Mouse (Mus musculus) testis, adult 10 weeks (tissue): Measurements from ENCODE around the gene Defb46. TPM values are rescaled to one million over a fixed set of nuclear protein-coding genes. Genes with fewer than 3 reads are reported as not detected.

Experiments
- polyA plus RNA-seq: library from polyadenylated mRNA; stranded (reverse); fragments of 350-450 nt; fragmentation: Illumina TruSeq; extraction: RNeasy Lipid Tissue Mini Kit (QIAGEN cat#74804); gene quantifications from one replicate; pipeline ENCODE4 v1.2.3, GENCODE M21; 2014; ENCODE audit warnings: low read depth, low replicate concordance

Defb46 gene
- polyA plus RNA-seq: not detected

GRCm38 (mm10) chr8:19239616-19240015 lies at the start of gene Defb46:
Gene Defb46, plus strand, starts transcription at chr8:19239916.

GRCm38 (mm10) chr8:19225161-19225560 lies 14.6 kb upstream of the Defb46 start, which contains the start of gene Defb6:
Gene Defb6, plus strand, starts transcription at chr8:19225478.

GRCm38 (mm10) chr8:19247280-19247679 lies 7.6 kb downstream of the Defb46 start, which contains the start of gene Defb5:
Gene Defb5, plus strand, starts transcription at chr8:19247580.

Other genes starting within 250 kb of the Defb46 start
- 3.2 TPM for gene Defb37, start 248.9 kb upstream of the Defb46 start, polyA plus RNA-seq
- gene Defb38, start 213.3 kb upstream of the Defb46 start, polyA plus RNA-seq: 2.3 TPM
- not detected for gene Defb39, start 175.1 kb upstream of the Defb46 start, polyA plus RNA-seq
- not detected for gene Defb12, start 125.1 kb upstream of the Defb46 start, polyA plus RNA-seq
- not detected for gene Defb34, start 116.2 kb upstream of the Defb46 start, polyA plus RNA-seq
- not detected for gene Gm45826, start 99.1 kb upstream of the Defb46 start, polyA plus RNA-seq
- 12.6 TPM for gene Defb14, start 45.6 kb upstream of the Defb46 start, polyA plus RNA-seq
- gene Defb4, start 41.2 kb upstream of the Defb46 start, polyA plus RNA-seq: not detected
- not detected for gene Defb6, start 14.4 kb upstream of the Defb46 start, polyA plus RNA-seq
- not detected for gene Defb5, start 7.7 kb downstream of the Defb46 start, polyA plus RNA-seq
- gene Defb3, start 53.4 kb downstream of the Defb46 start, polyA plus RNA-seq: not detected
- not detected for gene Defb8, start 207.7 kb downstream of the Defb46 start, polyA plus RNA-seq